Mouse (Mus musculus) liver, embryonic 14.5 days (tissue): ENCODE measurements around the gene Map2k3. TPM values are rescaled to one million over a fixed set of nuclear protein-coding genes. Genes with fewer than 3 reads are reported as not detected.

Source experiments
- ATAC-seq: fragments of 200-750 bp; cut with Nextera tagmentation; 2 replicates; pipeline ENCODE4 v1.8.0; 2017; ENCODE audit warnings: moderate number of reproducible peaks, mild to moderate bottlenecking, moderate library complexity; ENCODE audit not compliant: insufficient read depth
- DNase-seq, 3 experiments: peaks; one replicate each; pipeline ENCODE4 v3.0.0-alpha.2; 2012 to 2013; ENCODE audit warnings: low read depth in 3 of 3, low spot score in 3 of 3
- H3K27ac ChIP-seq: fragments of 300-500 bp; sonication (generic); 2 replicates; pipeline ENCODE4 v1.5.1; 2014; ENCODE audit warnings: moderate library complexity, mild to moderate bottlenecking, control low read depth, inconsistent platforms
- H3K27me3 ChIP-seq: fragments of 300-500 bp; sonication (generic); 2 replicates; pipeline ENCODE4 v1.6.1; 2014; ENCODE audit warnings: mild to moderate bottlenecking, low read length, moderate library complexity; ENCODE audit not compliant: control insufficient read depth, insufficient read depth
- H3K36me3 ChIP-seq: fragments of 300-500 bp; sonication (generic); replicated peaks from 2 replicates; pipeline ENCODE4 v1.6.1; 2014; ENCODE audit warnings: low read depth; ENCODE audit not compliant: control insufficient read depth, insufficient read depth
- H3K4me1 ChIP-seq, 2 experiments: fragments of 200-500 bp in 1 of 2; fragments of 300-500 bp in 1 of 2; sonication (generic) in 1 of 2; replicated peaks; 2 replicates each; pipeline ENCODE4 v1.6.1; 2012 to 2014; ENCODE audit warnings: antibody characterized with exemption in 1 of 2, inconsistent platforms in 1 of 2, low read length in 1 of 2; ENCODE audit not compliant: control insufficient read depth in 2 of 2, insufficient read depth in 2 of 2
- H3K4me2 ChIP-seq: fragments of 300-500 bp; sonication (generic); 2 replicates; pipeline ENCODE4 v1.6.1; 2014; ENCODE audit warnings: low read depth, mild to moderate bottlenecking, control low read depth, moderate library complexity
- H3K4me3 ChIP-seq, 2 experiments: fragments of 200-500 bp in 1 of 2; fragments of 300-500 bp in 1 of 2; sonication (generic) in 1 of 2; 2 replicates each; pipeline ENCODE4 v1.5.1; 2012 to 2014; ENCODE audit warnings: low read depth in 2 of 2, low read length in 2 of 2, mild to moderate bottlenecking in 2 of 2, control low read depth in 1 of 2, inconsistent platforms in 1 of 2, moderate library complexity in 1 of 2; ENCODE audit not compliant: insufficient read depth in 1 of 2
- H3K9ac ChIP-seq: fragments of 300-500 bp; sonication (generic); replicated peaks from 2 replicates; pipeline ENCODE4 v1.6.1; 2014; ENCODE audit warnings: mild to moderate bottlenecking, control low read depth, moderate library complexity
- H3K9me3 ChIP-seq: fragments of 300-500 bp; sonication (generic); 2 replicates; pipeline ENCODE4 v1.6.1; 2016; ENCODE audit warnings: low read length, mixed read lengths; ENCODE audit not compliant: control insufficient read depth
- CTCF ChIP-seq: IDR thresholded peaks from 2 replicates; pipeline ENCODE4 v1.5.1; 2016; ENCODE audit warnings: antibody characterized with exemption, low read depth, control low read depth
- EP300 ChIP-seq: IDR thresholded peaks from 2 replicates; pipeline ENCODE4 v1.6.1; 2016; ENCODE audit warnings: antibody characterized with exemption, low read depth
- WGBS: fragments of 180-500 bp; shearing (Covaris S2); extraction: QIAGEN DNeasy Blood & Tissue Kit; methylation state at CpG from one replicate; pipeline ENCODE4 v1.1.7; 2014; ENCODE audit not compliant: insufficient replicate concordance; 5-methylcytosine and 5-hydroxymethylcytosine counted together
- polyA plus RNA-seq, 2 experiments: library from polyadenylated mRNA; depleted of rRNA in 1 of 2; stranded (reverse) in 1 of 2; unstranded in 1 of 2; fragments of >200 nt; fragmentation: Nextera tagmentation in 1 of 2; extraction: Ambion mirVana in 1 of 2; gene quantifications; 2 replicates each; pipeline versions ENCODE4 v1.2.1 to v1.2.3; 2012 to 2014

Gene Map2k3
- polyA plus RNA-seq, 2 experiments, result 44.7 to 100 TPM

DNA sequence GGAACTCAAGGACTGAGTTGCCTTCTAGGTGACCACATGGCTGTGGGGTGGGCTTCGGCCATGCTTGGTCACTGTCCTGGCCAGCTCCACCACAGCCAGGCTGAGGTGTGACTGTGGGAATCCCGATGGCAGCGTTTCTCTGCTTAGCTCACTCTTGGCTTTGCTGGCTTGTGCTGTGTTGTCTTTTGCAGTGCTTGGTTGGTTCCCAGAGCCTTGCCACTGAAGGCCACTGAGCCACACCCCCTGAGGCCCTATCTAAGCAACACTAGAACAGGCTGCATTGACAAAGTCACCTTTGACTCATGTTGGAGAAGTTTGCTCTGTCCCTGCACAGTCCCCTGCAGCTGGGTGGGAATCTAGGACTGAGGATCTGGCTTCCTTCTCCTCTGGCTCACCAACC is 45.3 kb downstream of the Map2k3 start:
- Histone ChIP-seq H3K27ac (no peak overlapping the region), H3K9me3 (no peaks in the 10 kb centered on the region), H3K4me3 (no peak overlapping the region), H3K27me3 (no peaks in the 10 kb centered on the region), H3K4me2 (no peak overlapping the region), H3K4me1 (no peaks in the 10 kb centered on the region; a peak in 1 of 4 replicates), H3K36me3 (no peaks in the 10 kb centered on the region), H3K9ac (no peak overlapping the region)
- TF ChIP-seq EP300 (no peak), CTCF (no peak)
- WGBS, result 44% methylated on average over 3 of the region's 3 CpGs
- ATAC-seq (no peak), DNase-seq (no peak)

DNA sequence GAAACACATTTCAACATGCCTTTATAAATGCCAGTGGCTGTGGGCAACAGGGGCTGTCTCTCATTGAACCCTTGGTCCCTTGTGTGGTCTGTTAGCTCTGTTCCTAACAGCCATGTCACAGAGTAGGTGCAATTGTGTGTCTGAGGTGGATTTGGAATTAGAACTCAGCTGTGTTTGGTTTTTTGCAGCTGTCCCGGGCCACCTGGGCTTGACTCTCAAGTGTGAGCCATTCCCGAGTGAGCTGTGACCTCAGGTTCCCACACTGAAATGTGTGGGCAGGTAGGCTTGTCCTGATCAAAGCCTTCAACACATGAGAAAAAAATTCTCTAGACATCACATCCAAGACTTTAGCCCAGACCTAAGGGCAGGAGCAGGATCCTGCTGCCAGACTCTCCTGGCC is 46.8 kb downstream of the Map2k3 start:
- DNase-seq, result no peak
- TF ChIP-seq EP300 (no peak), CTCF (no peak)

DNA sequence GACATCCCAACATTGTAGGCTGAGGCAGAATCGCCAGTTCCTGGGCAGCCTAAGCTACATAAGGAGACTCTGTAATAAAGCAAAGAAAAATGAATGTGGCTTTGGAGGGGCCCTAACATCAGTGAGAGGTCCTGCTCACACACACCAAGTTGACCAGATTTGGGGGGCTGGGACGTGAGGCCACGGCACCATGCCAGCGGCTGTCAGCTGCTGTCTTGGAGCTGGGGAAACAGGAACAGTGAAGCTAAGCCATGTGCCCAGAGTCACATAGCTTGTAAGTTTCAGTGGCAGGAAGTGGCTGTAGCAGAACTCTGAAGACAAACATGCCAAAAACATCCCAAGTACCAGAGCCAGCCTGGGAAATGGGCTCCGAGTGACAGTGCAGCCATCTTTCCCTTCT is 48.0 kb downstream of the Map2k3 start:
- no peaks in the 10 kb centered on the region for H3K27me3 ChIP-seq
- no peaks in the 10 kb centered on the region; a peak in 1 of 4 replicates for H3K4me1 ChIP-seq
- H3K36me3 ChIP-seq, result no peaks in the 10 kb centered on the region
- H3K4me3 ChIP-seq, result no peak overlapping the region
- no peak overlapping the region for H3K27ac ChIP-seq
- WGBS, result 63% methylated on average over 5 of the region's 5 CpGs
- no peak overlapping the region for H3K9ac ChIP-seq
- TF ChIP-seq CTCF, result no peak
- TF ChIP-seq EP300, result no peak
- ATAC-seq (no peak), DNase-seq (no peak)
- H3K9me3 ChIP-seq, result no peaks in the 10 kb centered on the region
- no peak overlapping the region for H3K4me2 ChIP-seq

More for the DNA sequence above, 46.8 kb downstream of the Map2k3 start:
- Histone ChIP-seq H3K27ac (no peak overlapping the region), H3K9ac (no peak overlapping the region), H3K4me1 (no peaks in the 10 kb centered on the region; a peak in 1 of 4 replicates), H3K36me3 (no peaks in the 10 kb centered on the region), H3K9me3 (no peaks in the 10 kb centered on the region), H3K4me2 (no peak overlapping the region), H3K27me3 (no peaks in the 10 kb centered on the region), H3K4me3 (no peak overlapping the region)
- no peak for ATAC-seq
- WGBS, result 65% methylated on average over 2 of the region's 2 CpGs

DNA sequence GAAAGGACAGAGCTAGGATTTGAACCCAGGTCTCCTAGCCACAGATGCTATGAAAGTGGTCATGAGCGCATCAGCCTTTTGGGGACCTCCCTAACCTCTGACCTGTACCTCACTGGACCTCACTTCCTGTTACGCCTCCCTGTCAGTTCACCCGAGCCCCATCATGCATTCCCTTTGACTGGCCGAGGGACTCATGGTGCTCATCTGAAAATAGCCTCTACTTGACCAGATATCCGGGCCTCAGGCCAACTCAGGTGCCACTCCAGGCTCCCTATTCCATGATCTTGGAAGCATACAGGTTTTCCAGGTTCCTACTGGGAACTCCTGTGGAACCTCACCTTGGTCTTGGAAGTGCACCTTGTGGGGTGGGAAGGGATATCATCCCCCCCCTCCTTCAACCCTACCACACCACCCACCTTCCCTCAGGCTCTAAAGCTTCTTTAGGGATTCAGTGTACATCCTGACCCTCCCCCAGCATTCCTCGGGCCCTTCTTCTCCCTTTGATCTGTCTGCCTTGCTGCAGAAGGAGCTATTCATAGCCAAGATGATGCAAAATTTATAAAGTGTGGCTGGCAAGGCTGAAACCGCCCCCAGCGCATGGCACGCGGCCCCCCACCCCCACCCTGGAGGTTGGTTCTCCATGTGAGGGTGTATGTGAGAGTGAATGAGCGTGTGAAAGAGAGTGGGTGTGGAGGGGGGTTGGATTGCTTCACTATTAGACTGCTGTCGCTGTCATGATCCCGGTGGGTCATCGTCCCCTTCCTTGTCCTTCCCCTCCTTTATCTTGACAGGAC is 50.1 kb downstream of the Map2k3 start:
- TF ChIP-seq EP300, result no peak
- no peak for TF ChIP-seq CTCF
- no peaks in the 10 kb centered on the region; the same call in 1 of the 2 replicates for H3K27me3 ChIP-seq
- no peak overlapping the region for H3K27ac ChIP-seq
- WGBS, result 64% methylated on average over 14 of the region's 14 CpGs
- H3K4me1 ChIP-seq, result no peaks in the 10 kb centered on the region
- no peak for DNase-seq
- no peak overlapping the region for H3K4me2 ChIP-seq
- no peak overlapping the region for H3K4me3 ChIP-seq
- no peak overlapping the region for H3K9ac ChIP-seq
- H3K36me3 ChIP-seq, result no peaks in the 10 kb centered on the region
- no peaks in the 10 kb centered on the region for H3K9me3 ChIP-seq
- no peak for ATAC-seq

DNA sequence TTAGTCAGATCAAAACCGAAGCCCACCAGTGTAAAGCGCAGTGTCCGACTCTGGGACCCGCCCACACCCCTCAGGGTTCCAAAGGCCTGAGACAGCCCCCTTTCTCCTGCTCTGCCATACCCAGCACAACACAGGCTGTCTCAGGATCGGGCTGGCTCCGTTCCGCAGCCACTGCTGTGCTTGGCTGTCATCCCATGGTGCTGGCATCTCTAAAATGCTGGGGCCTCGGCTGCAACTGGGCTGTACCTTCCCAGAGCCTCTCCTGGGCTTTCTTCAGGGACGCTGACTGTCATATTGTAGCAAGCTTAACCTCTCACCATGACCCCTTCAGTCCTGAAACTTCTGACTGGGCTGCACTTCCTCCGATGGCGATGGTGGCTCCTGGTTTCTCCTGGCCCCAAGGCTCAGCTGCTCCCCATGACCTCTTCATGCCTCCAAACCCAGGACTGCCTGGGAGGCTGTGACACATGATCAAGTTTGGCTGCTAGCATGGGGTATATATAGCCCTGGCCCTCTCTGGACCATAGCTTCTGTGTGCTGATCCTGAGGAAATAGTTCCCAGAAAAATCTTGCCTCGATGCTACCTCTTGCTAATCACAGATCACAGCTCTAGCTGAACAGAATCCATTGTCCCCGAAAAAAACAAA is 53.2 kb downstream of the Map2k3 start:
- Histone ChIP-seq H3K4me1 (no peaks in the 10 kb centered on the region), H3K36me3 (no peaks in the 10 kb centered on the region), H3K4me2 (no peak overlapping the region), H3K4me3 (no peak overlapping the region), H3K9me3 (no peaks in the 10 kb centered on the region), H3K27me3 (no peaks in the 10 kb centered on the region; the same call in 1 of the 2 replicates), H3K27ac (no peak overlapping the region), H3K9ac (no peak overlapping the region)
- WGBS, result 59% methylated on average over 13 of the region's 13 CpGs
- TF ChIP-seq EP300 (no peak), CTCF (no peak)
- no peak for ATAC-seq
- no peak for DNase-seq
